Mouse (Mus musculus) embryonic facial prominence, embryonic 10.5 days (tissue): ENCODE data around the gene Tbc1d23. TPM values are rescaled to one million over a fixed set of nuclear protein-coding genes. Genes with fewer than 3 reads are reported as not detected.

ENCODE experiments used
- DNase-seq: peaks from one replicate; pipeline ENCODE4 v3.0.0-alpha.2; 2017; ENCODE audit warnings: low spot score
- H3K27ac ChIP-seq: fragments of 300-500 bp; sonication (generic); replicated peaks from 2 replicates; pipeline ENCODE4 v1.5.1; 2016; ENCODE audit warnings: mild to moderate bottlenecking
- H3K27me3 ChIP-seq: fragments of 300-500 bp; sonication (generic); replicated peaks from 2 replicates; pipeline ENCODE4 v1.6.1; 2016; ENCODE audit warnings: low read depth, mild to moderate bottlenecking; ENCODE audit not compliant: poor library complexity, severe bottlenecking
- H3K36me3 ChIP-seq: fragments of 300-500 bp; sonication (generic); replicated peaks from 2 replicates; pipeline ENCODE4 v1.6.1; 2016; ENCODE audit warnings: mild to moderate bottlenecking, moderate library complexity
- H3K4me1 ChIP-seq: fragments of 300-500 bp; sonication (generic); 2 replicates; pipeline ENCODE4 v1.6.1; 2016
- H3K4me3 ChIP-seq: fragments of 300-500 bp; sonication (generic); 2 replicates; pipeline ENCODE4 v1.5.1; 2016; ENCODE audit warnings: mild to moderate bottlenecking, moderate library complexity
- H3K9me3 ChIP-seq: fragments of 300-500 bp; sonication (generic); 2 replicates; pipeline ENCODE4 v1.6.1; 2016; ENCODE audit warnings: mild to moderate bottlenecking
- WGBS: fragments of 180-500 bp; shearing (Covaris S2); methylation state at CpG from one replicate; pipeline ENCODE4 v1.1.7; 2016; 5-methylcytosine and 5-hydroxymethylcytosine counted together
- polyA plus RNA-seq: library from polyadenylated mRNA; unstranded; fragments of >200 nt; fragmentation: Nextera tagmentation; extraction: Ambion mirVana; gene quantifications from 2 replicates; pipeline ENCODE4 v1.2.1, GENCODE M21; 2016

Gene Tbc1d23
- polyA plus RNA-seq, 1 experiment from 2014 or later, result 20.7 TPM

GRCm38 (mm10) chr16:57133611-57134010, 97.7 kb downstream of the Tbc1d23 start:
- H3K36me3 ChIP-seq, result peaks cover 52% of the 10 kb centered on the region
- no peaks in the 10 kb centered on the region for H3K9me3 ChIP-seq
- H3K4me1 ChIP-seq, result peaks cover 3% of the 10 kb centered on the region; the same call in 1 of the 2 replicates
- H3K4me3 ChIP-seq, result no peak overlapping the region
- DNase-seq, result no peak
- WGBS, result 93% methylated on average over 6 of the region's 6 CpGs
- no peak overlapping the region for H3K27ac ChIP-seq
- no peaks in the 10 kb centered on the region for H3K27me3 ChIP-seq

- Histone ChIP-seq H3K4me1 (peaks cover 3% of the 10 kb centered on the region; the same call in 1 of the 2 replicates), H3K27me3 (no peaks in the 10 kb centered on the region), H3K36me3 (peaks cover 45% of the 10 kb centered on the region), H3K4me3 (no peak overlapping the region), H3K27ac (no peak overlapping the region), H3K9me3 (no peaks in the 10 kb centered on the region)
- WGBS, result 87% methylated on average over 1 of the region's 1 CpGs
- DNase-seq, result no peak
Observed at GRCm38 (mm10) chr16:57132326-57132725, 99.0 kb downstream of the Tbc1d23 start.

- Histone ChIP-seq H3K27ac (no peak overlapping the region), H3K4me1 (peaks cover 3% of the 10 kb centered on the region; the same call in 1 of the 2 replicates), H3K4me3 (no peak overlapping the region), H3K27me3 (no peaks in the 10 kb centered on the region), H3K36me3 (peaks cover 39% of the 10 kb centered on the region), H3K9me3 (no peaks in the 10 kb centered on the region)
- 66% methylated on average over 4 of the region's 4 CpGs for WGBS
- DNase-seq, result no peak
Observed at GRCm38 (mm10) chr16:57131544-57131943, 99.8 kb downstream of the Tbc1d23 start.

- peaks cover 32% of the 10 kb centered on the region for H3K36me3 ChIP-seq
- H3K27me3 ChIP-seq, result no peaks in the 10 kb centered on the region
- H3K27ac ChIP-seq, result no peak overlapping the region
- H3K4me3 ChIP-seq, result no peak overlapping the region
- WGBS, result 87% methylated on average over 3 of the region's 3 CpGs
- H3K4me1 ChIP-seq, result peaks cover 6% of the 10 kb centered on the region; the same call in 1 of the 2 replicates
- no peak for DNase-seq
- H3K9me3 ChIP-seq, result no peaks in the 10 kb centered on the region
Observed at GRCm38 (mm10) chr16:57130752-57131400, 100.4 kb downstream of the Tbc1d23 start.

GRCm38 (mm10) chr16:57127825-57128224, 103.5 kb downstream of the Tbc1d23 start:
- Histone ChIP-seq H3K4me3 (no peak overlapping the region), H3K27me3 (no peaks in the 10 kb centered on the region), H3K4me1 (peaks cover 17% of the 10 kb centered on the region), H3K27ac (no peak overlapping the region), H3K9me3 (no peaks in the 10 kb centered on the region), H3K36me3 (peaks cover 12% of the 10 kb centered on the region)
- no peak for DNase-seq
- WGBS, result 81% methylated on average over 2 of the region's 2 CpGs

GRCm38 (mm10) chr16:57126268-57126667, 105.0 kb downstream of the Tbc1d23 start:
- Histone ChIP-seq H3K27me3 (no peaks in the 10 kb centered on the region), H3K9me3 (no peaks in the 10 kb centered on the region), H3K36me3 (peaks cover 11% of the 10 kb centered on the region), H3K4me1 (peaks cover 21% of the 10 kb centered on the region), H3K4me3 (no peak overlapping the region), H3K27ac (no peak overlapping the region)
- no peak for DNase-seq
- 73% methylated on average over 4 of the region's 4 CpGs for WGBS

- Histone ChIP-seq H3K36me3 (peaks cover 9% of the 10 kb centered on the region), H3K27me3 (no peaks in the 10 kb centered on the region), H3K4me3 (peak overlapping the region; percentile 99)
Observed at GRCm38 (mm10) chr16:57122682-57123445, 108.4 kb downstream of the Tbc1d23 start.

GRCm38 (mm10) chr16:57121816-57122415, 109.4 kb downstream of the Tbc1d23 start:
- Histone ChIP-seq H3K27ac (peak overlapping the region; percentile 97), H3K4me3 (peak overlapping the region; percentile 99), H3K9me3 (no peaks in the 10 kb centered on the region), H3K4me1 (peaks cover 18% of the 10 kb centered on the region), H3K36me3 (0 out of 2 replicates have a peak, but pooled peaks cover 4% of the 10 kb centered on the region), H3K27me3 (no peaks in the 10 kb centered on the region)
- DNase-seq, result no peak
- under 1% methylated on average over 59 of the region's 59 CpGs for WGBS

More at GRCm38 (mm10) chr16:57122682-57123445, 108.4 kb downstream of the Tbc1d23 start:
- Histone ChIP-seq H3K9me3 (no peaks in the 10 kb centered on the region), H3K27ac (no peak overlapping the region; the same call in 1 of the 2 replicates), H3K4me1 (peaks cover 18% of the 10 kb centered on the region)
- no peak for DNase-seq
- 59% methylated on average over 6 of the region's 6 CpGs for WGBS

GRCm38 (mm10) chr16:57120913-57121815, 110.1 kb downstream of the Tbc1d23 start, which contains the start of gene Tomm70a:
Tomm70a (plus strand) TSS chr16:57121703.
- 0 out of 2 replicates have a peak, but pooled peaks cover 4% of the 10 kb centered on the region for H3K36me3 ChIP-seq

More at GRCm38 (mm10) chr16:57120913-57121815, 110.1 kb downstream of the Tbc1d23 start, which contains the start of gene Tomm70a:
- Histone ChIP-seq H3K9me3 (no peaks in the 10 kb centered on the region), H3K4me1 (peaks cover 17% of the 10 kb centered on the region), H3K27ac (peak within 1 kb of the TSS; percentile 97), H3K27me3 (no peaks in the 10 kb centered on the region), H3K4me3 (peak within 1 kb of the TSS; percentile 99)
- under 1% methylated on average over 37 of the region's 37 CpGs for WGBS
- peak; percentile 95 for DNase-seq
